18 mouse cellular contexts compared by ENCODE assay signal in genomic region chr7:28540526-28540925, GRCm38 (mm10). TPM values are rescaled to one million over a fixed set of nuclear protein-coding genes. Genes with fewer than 3 reads are reported as not detected.
"Had no signal": no experiment of that assay in that cellular context is flagged by ENCODE, and none has a peak within 500 bp of the region (broad histone marks: within the 10 kb centered on the region; RNA-seq: fewer than 3 reads in every experiment).

Gene Sycn (plus strand): TSS chr7:28540885.

- ATAC-seq: midbrain, embryonic 13.5 days had no signal

- H3K4me3 ChIP-seq: hindbrain, embryonic 15.5 days; layer of hippocampus, adult 2 months; liver, embryonic 15.5 days; midbrain, embryonic 13.5 days had no signal

- H3K27ac ChIP-seq: hindbrain, embryonic 15.5 days; layer of hippocampus, adult 2 months; liver, embryonic 15.5 days; macrophage; midbrain, embryonic 13.5 days had no signal

- H3K36me3 ChIP-seq: hindbrain, embryonic 15.5 days; liver, embryonic 15.5 days; midbrain, embryonic 13.5 days had no signal

- H3K9ac ChIP-seq: hindbrain, embryonic 15.5 days; liver, embryonic 15.5 days; midbrain, embryonic 13.5 days had no signal

- H3K9me3 ChIP-seq: hindbrain, embryonic 15.5 days; liver, embryonic 15.5 days; midbrain, embryonic 13.5 days had no signal

- H3K4me2 ChIP-seq: hindbrain, embryonic 15.5 days; liver, embryonic 11.5 days; liver, embryonic 15.5 days; midbrain, embryonic 13.5 days had no signal

- DNase-seq: kidney, adult 8-10 months; kidney, postnatal 36 days; left cerebral cortex, postnatal 4 days; lung, adult 2 months; lung, postnatal 10 days; right cerebral cortex, adult 18-20 months; right cerebral cortex, postnatal 25 days; spleen, adult 18-20 months; thymus, postnatal 4 days had no signal

RNA-seq across cellular contexts. Expression of gene Sycn, which starts in this region (rescaled TPM):
- polyA plus RNA-seq: hindbrain, embryonic 15.5 days; kidney, embryonic 16.5 days; liver, embryonic 11.5 days; liver, embryonic 15.5 days; lung, adult 2 months; macrophage; midbrain, embryonic 13.5 days; midbrain, postnatal 0 days; neural tube, embryonic 14.5 days had no signal
